Mouse (Mus musculus) common myeloid progenitor, adult 5-6 weeks (primary cell): ENCODE data around the gene Tmem167b. TPM values are rescaled to one million over a fixed set of nuclear protein-coding genes. Genes with fewer than 3 reads are reported as not detected.
A peak's percentile ranks its signal among the peaks of the same experiment; 100 is the strongest.

Experiments
- ATAC-seq: replicated peaks from 2 replicates; pipeline ENCODE4 v1.8.0; 2016; ENCODE audit warnings: low read depth, mild to moderate bottlenecking, moderate TSS enrichment, inconsistent platforms; ENCODE audit not compliant: poor library complexity, severe bottlenecking
- total RNA-seq: library from RNA; stranded (forward); fragments of 200-1000, 187-1606 nt; gene quantifications from 2 replicates; pipeline ENCODE4 v1.2.3, GENCODE M21; 2017

Gene Tmem167b
- total RNA-seq, 1 experiment from 2014 or later, result 33.6 TPM

GRCm38 (mm10) chr3:108542299-108542698 lies 20.0 kb downstream of the Tmem167b start:
- no peak for ATAC-seq

DNA sequence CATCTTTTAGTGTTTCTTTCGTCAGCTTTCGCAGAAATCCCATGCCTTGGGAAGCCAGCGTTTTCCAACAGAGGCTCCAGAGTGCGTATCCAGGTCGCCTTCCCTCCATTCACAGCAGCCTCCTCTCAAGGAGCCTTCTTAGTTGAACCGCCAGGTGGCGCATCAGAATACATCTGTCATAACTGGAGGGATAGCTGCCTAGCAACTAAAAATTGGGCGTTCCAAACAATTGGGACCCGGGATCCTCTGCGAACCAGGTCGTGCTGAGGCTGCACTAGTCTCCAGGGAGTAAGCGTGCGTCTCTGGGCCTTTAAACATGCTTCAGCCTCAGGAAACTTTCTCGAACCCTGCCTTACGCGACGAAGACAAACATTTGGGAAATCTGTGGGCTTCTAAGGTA lies 25.0 kb downstream of the Tmem167b start:
- ATAC-seq, result peak; percentile 97

DNA sequence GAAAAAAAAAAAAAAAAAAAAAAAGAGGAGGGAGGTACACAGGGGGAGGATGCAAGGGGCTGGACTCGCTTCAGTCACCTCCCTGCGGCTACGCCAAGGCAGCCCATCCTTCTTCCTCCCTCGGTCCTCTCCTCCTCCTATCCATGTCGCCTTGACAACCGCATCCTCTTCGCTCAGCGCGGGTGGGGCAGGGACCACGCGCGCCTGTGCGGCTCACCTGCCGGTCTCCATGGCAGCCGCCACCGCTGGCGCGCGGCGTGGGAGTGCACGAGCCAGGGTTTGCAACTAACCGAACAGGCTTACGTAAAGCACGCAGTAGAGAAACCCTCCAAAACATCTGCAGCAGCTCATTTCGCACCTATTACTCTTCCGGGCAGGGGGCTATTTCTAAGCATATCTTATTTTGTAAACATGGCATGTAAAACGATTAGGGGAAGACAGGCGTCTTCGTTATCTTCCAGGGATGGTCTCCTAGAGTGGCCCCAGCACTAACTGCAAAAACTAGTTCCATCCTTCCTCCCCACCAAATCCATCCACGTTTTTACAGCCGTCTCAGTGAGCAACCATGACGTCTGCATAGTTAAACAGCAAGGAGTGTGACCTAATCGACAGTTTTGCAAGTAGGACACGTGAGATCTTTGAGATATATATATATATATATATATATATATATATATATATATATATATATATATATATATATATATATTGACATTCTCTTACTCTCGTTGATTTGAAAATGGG lies 25.6 kb downstream of the Tmem167b start, which contains the start of gene 5330417C22Rik:
Gene 5330417C22Rik (minus strand): TSS at position 20 of the 744 bp plus-strand sequence.
- ATAC-seq, result peak; percentile 36

GRCm38 (mm10) chr3:108535896-108536516 lies 26.3 kb downstream of the Tmem167b start:
- ATAC-seq, result no peak; the same call in 1 of the 2 replicates

DNA sequence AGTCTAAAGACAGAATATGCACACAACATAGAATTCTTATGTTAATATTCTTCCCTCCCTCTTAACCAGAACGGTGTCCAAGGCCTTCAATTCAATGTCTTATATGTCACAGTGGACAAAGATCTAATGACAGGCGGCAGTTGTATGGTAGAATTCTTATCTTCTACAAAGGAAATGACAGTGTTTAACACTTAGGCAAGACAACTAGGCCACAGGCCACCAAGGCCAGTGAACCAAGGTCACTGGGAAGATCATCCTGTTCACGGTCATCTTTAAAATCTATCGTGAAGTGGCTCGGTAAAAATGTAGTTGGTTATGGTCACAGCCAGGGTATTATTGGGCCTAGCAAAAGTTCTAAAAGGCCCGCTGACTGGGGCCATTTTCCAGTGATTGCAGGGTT lies 28.3 kb downstream of the Tmem167b start, which contains the start of gene 1700013F07Rik:
Gene 1700013F07Rik (plus strand): TSS at position 200 of the 400 bp plus-strand sequence.
- no peak for ATAC-seq

DNA sequence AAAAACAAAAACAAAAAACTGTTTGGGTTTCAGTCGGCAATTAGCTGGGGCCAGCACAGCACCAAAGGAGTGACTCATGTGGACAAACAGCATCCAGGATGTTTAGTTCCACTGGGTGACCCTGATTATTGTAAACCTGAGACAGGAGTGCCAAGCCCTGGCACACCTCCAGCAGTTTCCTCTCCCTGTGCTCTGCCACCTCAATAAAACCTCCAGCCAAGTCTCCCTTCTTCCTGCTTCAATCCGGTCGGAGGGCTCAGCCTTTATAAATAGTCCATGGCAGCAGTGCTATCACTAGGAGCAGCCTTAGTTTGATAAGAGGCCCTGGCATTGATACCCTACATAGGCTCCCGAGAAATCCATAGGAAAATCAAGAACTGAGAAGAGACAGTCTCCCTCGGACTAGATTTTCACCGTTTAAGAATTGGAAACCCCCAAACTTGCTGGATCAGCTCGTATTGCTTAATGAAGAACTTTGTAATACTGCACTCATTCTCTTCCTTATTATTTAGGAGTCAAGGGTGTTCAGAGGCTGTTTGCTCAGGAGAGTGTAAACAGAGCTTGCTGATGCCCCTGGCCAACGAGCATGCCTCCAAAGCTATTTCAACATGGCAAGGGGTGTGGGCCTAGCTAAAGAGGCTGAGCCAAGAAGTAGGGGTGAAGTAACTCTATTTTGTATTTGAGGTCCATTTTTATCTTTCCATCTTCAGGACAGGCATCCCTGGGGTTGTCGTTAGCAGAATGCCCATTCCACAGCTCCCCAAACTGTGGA lies 29.0 kb downstream of the Tmem167b start:
- no peak for ATAC-seq

DNA sequence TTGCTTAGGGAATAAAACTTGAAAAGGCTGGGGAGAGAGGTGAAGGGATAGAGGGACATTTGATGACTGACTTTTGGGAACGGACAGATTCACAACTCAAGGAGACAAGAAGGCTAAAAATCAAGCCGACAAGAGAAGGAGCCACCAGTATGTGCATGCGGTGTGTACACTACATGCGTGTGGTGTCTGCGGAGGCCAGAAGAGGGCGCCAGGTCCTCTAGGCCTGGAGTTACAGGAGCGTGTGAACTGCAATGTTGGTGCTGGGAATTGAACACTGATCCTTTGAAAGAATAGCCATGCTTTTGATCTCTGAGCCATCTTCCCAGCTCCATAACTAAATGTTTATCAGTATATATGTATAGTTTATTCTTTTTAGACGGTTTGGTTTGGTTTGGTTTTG lies 33.8 kb downstream of the Tmem167b start:
- ATAC-seq, result no peak

- no peak for ATAC-seq
Measured at GRCm38 (mm10) chr3:108523415-108523814, 38.9 kb downstream of the Tmem167b start.

DNA sequence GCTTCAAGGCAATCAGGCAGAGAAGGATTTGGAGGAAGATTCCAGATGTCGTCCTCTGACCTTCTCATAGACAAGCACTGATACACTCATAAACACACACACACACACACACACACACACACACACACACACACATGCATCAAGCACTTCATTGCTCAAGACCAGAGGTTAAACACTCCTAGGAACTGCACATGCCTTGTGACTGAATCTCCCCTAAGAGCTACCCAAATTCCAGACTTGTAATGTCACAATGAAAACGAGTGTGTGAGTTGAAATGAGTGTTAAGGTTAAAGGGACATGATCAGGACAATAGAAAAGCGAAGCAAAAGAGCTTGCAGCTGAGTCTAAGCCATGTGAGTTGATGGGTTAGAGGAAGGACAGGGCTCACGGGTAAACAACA lies 44.0 kb downstream of the Tmem167b start:
- no peak for ATAC-seq

DNA sequence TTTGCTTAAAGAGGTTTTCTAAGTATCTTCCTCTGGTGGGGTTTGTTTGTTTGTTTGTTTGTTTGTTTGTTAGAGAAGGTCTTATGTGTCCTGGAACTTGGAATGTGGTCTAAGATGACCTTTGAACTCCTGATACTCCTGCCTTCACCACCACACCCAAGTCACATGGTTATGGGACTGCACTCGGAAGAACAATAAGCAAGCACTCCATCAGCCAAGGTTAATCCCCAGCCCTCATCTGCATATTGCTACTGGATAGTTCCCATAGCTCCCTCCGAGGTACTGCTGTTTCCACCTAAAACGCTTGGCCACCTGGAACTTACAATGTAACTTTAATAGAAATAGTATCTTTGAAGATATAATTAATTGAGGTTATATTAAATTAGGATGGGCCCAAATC lies 48.8 kb downstream of the Tmem167b start:
- no peak for ATAC-seq

DNA sequence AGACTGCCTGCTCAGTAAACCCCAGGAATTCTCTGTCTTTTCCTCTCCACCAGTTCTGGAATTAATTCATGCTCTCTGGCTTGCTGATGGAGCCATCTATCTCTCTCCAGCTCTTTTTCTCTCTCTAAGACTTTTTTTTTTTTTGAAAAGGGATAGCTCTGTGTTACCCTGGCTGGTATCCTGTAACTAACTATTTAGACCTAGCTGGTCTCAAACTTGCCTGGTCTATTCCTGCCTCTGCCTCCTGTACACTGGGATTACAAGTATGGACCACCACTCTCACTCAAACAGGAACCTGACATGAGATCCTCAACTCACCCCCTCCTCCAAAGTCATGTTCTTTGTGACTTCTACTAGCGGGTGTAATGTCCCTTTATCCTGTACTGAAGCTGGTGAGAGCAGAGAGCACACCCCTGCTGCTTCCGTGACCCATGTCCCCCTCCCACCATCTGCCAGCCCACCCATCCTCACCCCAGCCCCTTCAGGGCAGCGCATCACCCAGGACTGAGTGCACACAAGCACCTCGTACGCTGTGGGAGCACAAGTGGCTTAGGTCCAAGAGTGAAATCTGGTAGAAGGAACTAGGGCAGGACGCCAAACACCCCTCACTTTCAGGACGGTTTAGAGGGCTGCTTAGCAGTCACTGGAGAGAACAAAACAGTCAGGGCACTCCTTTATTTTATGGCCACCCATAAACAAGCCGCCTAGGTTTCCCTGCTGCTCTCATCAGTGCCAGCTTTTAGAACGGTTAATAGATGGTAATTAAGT lies 51.4 kb downstream of the Tmem167b start:
- no peak for ATAC-seq

- no peak for ATAC-seq
Measured at GRCm38 (mm10) chr3:108510156-108510555, 52.1 kb downstream of the Tmem167b start.

- ATAC-seq, result peak; percentile 97
Measured at GRCm38 (mm10) chr3:108508745-108509474, 53.4 kb downstream of the Tmem167b start.

Other genes starting within 250 kb of the Tmem167b start
- not detected in 2 replicates for gene Mybphl, start 197.6 kb downstream of the Tmem167b start, total RNA-seq
- 29.3 and 31.6 TPM in 2 replicates for gene Psrc1, start 178.6 kb downstream of the Tmem167b start, total RNA-seq
- gene Celsr2, start 146.9 kb downstream of the Tmem167b start, total RNA-seq, result 0.24 and 2.7 TPM in 2 replicates
- gene Sars, start 117.3 kb downstream of the Tmem167b start, total RNA-seq, result 291 and 329 TPM in 2 replicates
- not detected in 2 replicates for gene 1700013F07Rik, start 28.3 kb downstream of the Tmem167b start, total RNA-seq
- gene 5330417C22Rik, start 25.9 kb downstream of the Tmem167b start, total RNA-seq, result 0.32 and 3.4 TPM in 2 replicates
- 19.2 and 19.5 TPM in 2 replicates for gene Taf13, start 9.2 kb upstream of the Tmem167b start, total RNA-seq
- 5.0 and 10.3 TPM in 2 replicates for gene Wdr47, start 28.8 kb upstream of the Tmem167b start, total RNA-seq
- gene Clcc1, start 91.4 kb upstream of the Tmem167b start, total RNA-seq, result 87.6 and 91.5 TPM in 2 replicates
- 25.1 and 26.1 TPM in 2 replicates for gene Gpsm2, start 159.8 kb upstream of the Tmem167b start, total RNA-seq
- gene Aknad1, start 177.2 kb upstream of the Tmem167b start, total RNA-seq, result not detected in 2 replicates